Mouse (Mus musculus) neural tube, embryonic 12.5 days (tissue): ENCODE measurements around the gene Prtn3. TPM values are rescaled to one million over a fixed set of nuclear protein-coding genes. Genes with fewer than 3 reads are reported as not detected.
A peak's percentile ranks its signal among the peaks of the same experiment; 100 is the strongest.

Experiments used
- ATAC-seq: fragments of 200-750 bp; cut with Nextera tagmentation; 2 replicates; pipeline ENCODE4 v1.8.0; 2017; ENCODE audit warnings: low read depth, mild to moderate bottlenecking, moderate TSS enrichment, moderate library complexity; ENCODE audit not compliant: low FRiP score
- H3K27ac ChIP-seq: fragments of 300-500 bp; sonication (generic); 2 replicates; pipeline ENCODE4 v1.5.1; 2016
- H3K27me3 ChIP-seq: fragments of 300-500 bp; sonication (generic); replicated peaks from 2 replicates; pipeline ENCODE4 v1.6.1; 2016; ENCODE audit warnings: mild to moderate bottlenecking
- H3K36me3 ChIP-seq: fragments of 300-500 bp; sonication (generic); 2 replicates; pipeline ENCODE4 v1.6.1; 2016; ENCODE audit warnings: mild to moderate bottlenecking
- H3K4me1 ChIP-seq: fragments of 300-500 bp; sonication (generic); 2 replicates; pipeline ENCODE4 v1.6.1; 2016
- H3K4me2 ChIP-seq: fragments of 300-500 bp; sonication (generic); replicated peaks from 2 replicates; pipeline ENCODE4 v1.6.1; 2016; ENCODE audit warnings: mild to moderate bottlenecking
- H3K4me3 ChIP-seq: fragments of 300-500 bp; sonication (generic); 2 replicates; pipeline ENCODE4 v1.5.1; 2016
- H3K9ac ChIP-seq: fragments of 300-500 bp; sonication (generic); 2 replicates; pipeline ENCODE4 v1.6.1; 2016; ENCODE audit warnings: mild to moderate bottlenecking
- H3K9me3 ChIP-seq: fragments of 300-500 bp; sonication (generic); 2 replicates; pipeline ENCODE4 v1.6.1; 2016; ENCODE audit warnings: mild to moderate bottlenecking
- WGBS: fragments of 180-500 bp; shearing (Covaris S2); methylation state at CpG from one replicate; pipeline ENCODE4 v1.1.7; 2016; 5-methylcytosine and 5-hydroxymethylcytosine counted together
- polyA plus RNA-seq: library from polyadenylated mRNA; unstranded; fragments of >200 nt; fragmentation: Nextera tagmentation; extraction: Ambion mirVana; gene quantifications from 2 replicates; pipeline ENCODE4 v1.2.1, GENCODE M21; 2016

The Prtn3 gene
- polyA plus RNA-seq, 1 experiment from 2014 or later, result 12.6 TPM

- ATAC-seq, result no peak
- Histone ChIP-seq H3K27ac (peak overlapping the region; percentile 26; the same call in 1 of the 2 replicates), H3K4me2 (peak overlapping the region; percentile 100), H3K4me3 (peak overlapping the region; percentile 96), H3K36me3 (peaks cover 54% of the 10 kb centered on the region), H3K9ac (peak overlapping the region; percentile 97), H3K9me3 (no peaks in the 10 kb centered on the region), H3K4me1 (peaks cover 54% of the 10 kb centered on the region), H3K27me3 (no peaks in the 10 kb centered on the region)
- 62% methylated on average over 7 of the region's 7 CpGs for WGBS
Observed at GRCm38 (mm10) chr10:79856704-79857451, 17.4 kb upstream of the Prtn3 start.

DNA sequence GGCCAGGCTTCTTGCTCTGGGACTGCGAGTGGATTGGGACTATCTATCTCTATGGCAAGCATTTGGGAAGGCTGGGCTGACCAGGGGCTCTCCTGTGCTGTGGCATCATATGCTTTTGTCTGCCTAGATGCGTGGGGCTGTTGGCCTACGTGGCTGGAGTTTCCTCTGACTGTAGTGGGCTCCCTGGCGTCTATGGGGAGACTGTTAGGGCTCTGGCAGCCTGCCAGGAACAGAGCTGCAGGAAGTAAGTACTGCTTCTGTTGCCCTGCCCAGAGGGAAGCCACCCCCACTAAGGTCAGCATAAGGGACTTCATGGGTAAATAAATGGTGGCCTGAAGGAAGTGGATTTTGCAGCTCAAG, 16.8 kb upstream of the Prtn3 start:
- Histone ChIP-seq H3K4me1 (peaks cover 48% of the 10 kb centered on the region), H3K9me3 (no peaks in the 10 kb centered on the region), H3K9ac (peak overlapping the region; percentile 97), H3K27ac (peak overlapping the region; percentile 26; the same call in 1 of the 2 replicates), H3K4me3 (peak overlapping the region; percentile 96), H3K27me3 (no peaks in the 10 kb centered on the region), H3K36me3 (peaks cover 60% of the 10 kb centered on the region), H3K4me2 (peak overlapping the region; percentile 100)
- ATAC-seq, result no peak
- 37% methylated on average over 4 of the region's 4 CpGs for WGBS

GRCm38 (mm10) chr10:79857894-79858293, 16.4 kb upstream of the Prtn3 start:
- ATAC-seq, result no peak
- Histone ChIP-seq H3K36me3 (peaks cover 64% of the 10 kb centered on the region), H3K4me2 (peak overlapping the region; percentile 100), H3K27me3 (no peaks in the 10 kb centered on the region), H3K9me3 (no peaks in the 10 kb centered on the region), H3K27ac (peak overlapping the region; percentile 26; the same call in 1 of the 2 replicates), H3K4me3 (peak overlapping the region; percentile 96; the same call in 1 of the 2 replicates), H3K4me1 (peaks cover 44% of the 10 kb centered on the region), H3K9ac (peak overlapping the region; percentile 97)
- 88% methylated on average over 2 of the region's 2 CpGs for WGBS

DNA sequence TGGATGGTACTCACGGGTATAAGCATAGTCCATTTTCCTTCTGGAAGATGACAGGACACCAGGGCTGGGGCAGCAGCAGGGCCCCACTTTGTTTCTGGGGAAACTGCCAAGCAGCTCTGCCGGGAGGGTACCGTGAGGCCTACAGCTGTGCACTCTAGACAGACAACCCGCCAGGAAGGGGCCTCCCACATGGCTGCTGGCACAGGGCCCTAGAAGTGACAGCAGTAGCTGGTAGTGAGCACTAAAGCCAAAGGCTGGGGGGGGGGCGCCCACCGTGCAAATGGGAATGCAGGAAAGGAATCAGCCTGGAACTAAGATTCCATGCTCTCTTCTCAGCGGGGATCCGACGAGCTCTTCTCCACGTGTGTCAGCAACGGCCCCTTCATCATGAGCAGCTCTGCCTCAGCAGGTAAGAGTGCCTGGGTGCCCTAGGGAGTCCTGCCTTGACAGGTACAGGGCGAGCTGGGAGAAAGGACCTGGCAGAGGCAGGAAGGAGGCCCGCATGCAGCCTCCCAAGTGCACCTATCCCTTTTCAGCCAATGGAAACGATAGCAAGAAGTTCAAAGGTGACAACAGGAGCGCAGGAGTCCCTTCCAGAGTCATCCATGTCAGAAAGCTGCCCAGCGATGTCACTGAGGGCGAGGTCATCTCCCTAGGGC, 15.7 kb upstream of the Prtn3 start:
- no peaks in the 10 kb centered on the region for H3K27me3 ChIP-seq
- H3K4me3 ChIP-seq, result no peak overlapping the region
- H3K4me2 ChIP-seq, result peak overlapping the region; percentile 100
- peaks cover 71% of the 10 kb centered on the region for H3K36me3 ChIP-seq
- no peak for ATAC-seq
- no peaks in the 10 kb centered on the region for H3K9me3 ChIP-seq
- H3K4me1 ChIP-seq, result peaks cover 38% of the 10 kb centered on the region
- peak overlapping the region; percentile 97; the same call in 1 of the 2 replicates for H3K9ac ChIP-seq
- 61% methylated on average over 17 of the region's 17 CpGs for WGBS
- H3K27ac ChIP-seq, result no peak overlapping the region

- no peaks in the 10 kb centered on the region for H3K27me3 ChIP-seq
- H3K4me2 ChIP-seq, result no peak overlapping the region; the same call in 1 of the 2 replicates
- H3K4me3 ChIP-seq, result no peak overlapping the region
- peaks cover 38% of the 10 kb centered on the region for H3K4me1 ChIP-seq
- peaks cover 75% of the 10 kb centered on the region for H3K36me3 ChIP-seq
- H3K27ac ChIP-seq, result no peak overlapping the region
- H3K9ac ChIP-seq, result no peak overlapping the region
- ATAC-seq, result no peak
- 88% methylated on average over 11 of the region's 11 CpGs for WGBS
- no peaks in the 10 kb centered on the region for H3K9me3 ChIP-seq
Observed at GRCm38 (mm10) chr10:79859116-79859515, 15.2 kb upstream of the Prtn3 start.

DNA sequence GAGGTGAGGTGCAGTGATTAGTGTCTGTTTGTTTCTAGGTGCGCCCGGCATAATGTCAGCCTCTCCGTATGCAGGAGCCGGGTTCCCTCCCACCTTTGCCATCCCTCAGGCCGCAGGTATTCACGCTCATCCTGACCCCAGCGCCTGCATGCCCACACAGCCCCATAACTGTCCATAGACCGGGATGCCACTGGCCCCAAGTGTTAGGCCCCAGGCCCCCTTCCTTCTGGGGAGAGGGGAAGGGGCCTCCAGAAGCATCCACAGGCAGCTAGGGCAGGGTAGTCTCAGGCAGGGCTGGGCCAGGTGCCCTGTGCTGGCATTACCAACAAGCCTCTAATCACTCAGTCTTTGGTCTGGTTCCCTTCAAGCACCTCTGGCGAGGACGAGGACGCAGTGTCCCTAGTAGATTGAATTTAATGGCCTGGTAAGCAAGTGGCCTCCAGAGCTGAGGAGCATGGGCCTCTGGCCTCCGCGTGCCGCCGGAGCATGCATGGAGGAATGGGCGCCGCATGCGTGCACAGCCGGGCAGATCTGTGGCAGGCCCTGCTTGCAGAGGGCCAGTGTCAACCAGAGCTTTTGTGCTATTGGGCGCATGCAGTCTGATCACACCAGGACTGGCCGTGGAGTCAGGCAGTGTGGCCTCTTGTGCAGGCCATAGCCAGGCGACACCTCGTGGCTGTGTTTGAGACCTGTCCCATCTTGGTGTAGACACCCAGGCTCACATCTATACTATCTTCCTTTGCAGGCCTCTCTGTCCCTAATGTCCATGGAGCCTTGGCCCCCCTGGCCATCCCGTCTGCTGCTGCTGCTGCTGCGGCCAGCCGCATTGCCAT, 14.0 kb upstream of the Prtn3 start:
- H3K9me3 ChIP-seq, result no peaks in the 10 kb centered on the region
- H3K27ac ChIP-seq, result no peak overlapping the region
- 93% methylated on average over 26 of the region's 26 CpGs for WGBS
- peaks cover 42% of the 10 kb centered on the region for H3K4me1 ChIP-seq
- no peak overlapping the region for H3K4me3 ChIP-seq
- H3K27me3 ChIP-seq, result no peaks in the 10 kb centered on the region
- ATAC-seq, result no peak
- peaks cover 86% of the 10 kb centered on the region for H3K36me3 ChIP-seq
- H3K9ac ChIP-seq, result no peak overlapping the region
- H3K4me2 ChIP-seq, result no peak overlapping the region

- no peak overlapping the region for H3K4me2 ChIP-seq
- no peak for ATAC-seq
- no peak overlapping the region for H3K4me3 ChIP-seq
- 80% methylated on average over 25 of the region's 25 CpGs for WGBS
- no peak overlapping the region for H3K9ac ChIP-seq
- peaks cover 39% of the 10 kb centered on the region for H3K4me1 ChIP-seq
- no peaks in the 10 kb centered on the region for H3K9me3 ChIP-seq
- H3K27ac ChIP-seq, result no peak overlapping the region; the same call in 1 of the 2 replicates
- peaks cover 95% of the 10 kb centered on the region for H3K36me3 ChIP-seq
- no peaks in the 10 kb centered on the region for H3K27me3 ChIP-seq
Observed at GRCm38 (mm10) chr10:79861230-79862048, 12.8 kb upstream of the Prtn3 start.

DNA sequence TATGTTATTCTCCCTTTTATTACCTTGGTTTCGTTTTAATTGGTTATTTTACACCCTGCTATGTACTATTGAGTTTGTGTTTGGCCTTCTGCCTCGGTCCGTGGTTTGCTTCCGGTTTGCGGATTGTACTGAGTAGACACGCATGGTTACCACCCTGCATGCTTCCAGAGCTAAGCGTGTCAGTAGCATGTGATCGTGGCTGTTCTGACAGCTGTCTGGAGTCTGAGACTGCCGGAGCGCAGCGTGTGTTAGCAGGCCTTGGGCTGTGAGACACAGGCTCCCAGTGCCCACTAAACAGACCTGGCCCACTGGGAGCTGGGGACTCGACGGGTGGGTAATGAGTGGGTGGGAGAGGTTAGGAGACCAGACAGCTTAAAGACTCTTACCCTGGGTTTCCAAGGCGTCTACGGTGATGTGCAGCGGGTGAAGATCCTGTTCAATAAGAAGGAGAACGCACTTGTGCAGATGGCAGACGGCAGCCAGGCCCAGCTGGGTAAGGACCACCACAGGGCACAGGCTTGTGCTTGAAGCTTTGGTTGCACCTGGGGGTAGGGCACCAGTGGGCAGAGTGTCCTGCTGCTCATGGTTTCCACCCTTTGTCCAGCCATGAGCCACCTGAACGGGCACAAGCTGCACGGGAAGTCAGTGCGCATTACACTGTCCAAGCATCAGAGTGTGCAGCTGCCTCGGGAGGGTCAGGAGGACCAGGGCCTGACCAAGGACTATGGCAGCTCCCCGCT, 12.1 kb upstream of the Prtn3 start:
- no peak overlapping the region; the same call in 1 of the 2 replicates for H3K27ac ChIP-seq
- peaks cover 95% of the 10 kb centered on the region for H3K36me3 ChIP-seq
- no peak for ATAC-seq
- no peak overlapping the region for H3K4me3 ChIP-seq
- H3K9ac ChIP-seq, result no peak overlapping the region
- 85% methylated on average over 23 of the region's 23 CpGs for WGBS
- peaks cover 35% of the 10 kb centered on the region for H3K4me1 ChIP-seq
- H3K4me2 ChIP-seq, result no peak overlapping the region
- no peaks in the 10 kb centered on the region for H3K27me3 ChIP-seq
- H3K9me3 ChIP-seq, result no peaks in the 10 kb centered on the region

DNA sequence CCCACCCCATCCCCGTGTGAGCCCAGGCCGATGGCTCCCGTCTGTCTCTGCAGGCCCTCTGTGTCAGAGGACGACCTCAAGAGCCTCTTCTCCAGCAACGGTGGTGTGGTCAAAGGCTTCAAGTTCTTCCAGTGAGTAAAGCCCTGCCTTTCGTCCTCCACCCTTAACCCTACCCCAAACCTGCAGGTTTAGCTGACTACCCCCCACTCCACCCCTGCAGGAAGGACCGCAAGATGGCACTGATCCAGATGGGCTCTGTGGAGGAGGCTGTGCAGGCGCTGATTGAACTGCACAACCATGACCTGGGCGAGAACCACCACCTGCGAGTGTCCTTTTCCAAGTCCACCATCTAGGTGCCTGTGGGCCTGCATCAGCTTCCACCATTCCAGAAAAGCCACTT, 11.4 kb upstream of the Prtn3 start:
- no peaks in the 10 kb centered on the region for H3K9me3 ChIP-seq
- WGBS, result 84% methylated on average over 10 of the region's 10 CpGs
- H3K9ac ChIP-seq, result no peak overlapping the region
- H3K4me1 ChIP-seq, result peaks cover 30% of the 10 kb centered on the region
- no peak overlapping the region for H3K4me2 ChIP-seq
- H3K27me3 ChIP-seq, result no peaks in the 10 kb centered on the region
- peaks cover 92% of the 10 kb centered on the region for H3K36me3 ChIP-seq
- no peak overlapping the region for H3K4me3 ChIP-seq
- no peak for ATAC-seq
- no peak overlapping the region for H3K27ac ChIP-seq

GRCm38 (mm10) chr10:79864351-79865188, 9.7 kb upstream of the Prtn3 start:
- Histone ChIP-seq H3K4me1 (peaks cover 24% of the 10 kb centered on the region), H3K27me3 (no peaks in the 10 kb centered on the region), H3K36me3 (peaks cover 86% of the 10 kb centered on the region), H3K4me2 (no peak overlapping the region), H3K9ac (no peak overlapping the region), H3K27ac (0 out of 2 replicates have a peak overlapping the region, but pooled peaks have one; percentile 32), H3K9me3 (no peaks in the 10 kb centered on the region), H3K4me3 (no peak overlapping the region)
- WGBS, result 59% methylated on average over 10 of the region's 10 CpGs
- ATAC-seq, result no peak
